Mouse (Mus musculus): ENCODE results near the gene Lrrc56. TPM values are rescaled to one million over a fixed set of nuclear protein-coding genes. Genes with fewer than 3 reads are reported as not detected.

Gene Lrrc56
- total RNA-seq (2021) = 1 to 10 TPM; 2.8 to 4.0 TPM

DNA sequence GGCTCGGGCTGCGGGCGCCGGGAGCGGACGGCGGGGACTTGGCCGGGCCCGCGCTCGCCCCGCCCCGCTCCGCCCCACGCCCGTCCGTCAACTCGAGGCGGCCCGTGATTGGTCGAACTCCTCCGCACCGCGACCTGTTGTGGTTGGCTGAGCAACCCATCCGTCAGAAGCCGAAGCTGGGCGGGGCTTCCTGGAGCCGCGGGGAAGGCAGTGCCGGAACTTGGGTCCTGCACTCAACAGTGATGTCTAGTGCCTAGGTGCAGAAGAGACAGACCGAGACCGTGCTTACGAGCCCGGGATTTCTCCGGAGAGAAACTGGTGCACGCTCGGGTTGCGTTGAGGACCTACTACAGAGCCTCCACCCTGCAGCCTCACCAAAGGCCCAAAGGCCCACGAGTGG, at the start of gene Lrrc56, which contains the start of gene Hras:
Gene Lrrc56 (plus strand): TSS at position 210 of the 400 bp plus-strand sequence.
Gene Hras (minus strand): TSS at position 58 of the 400 bp plus-strand sequence.
- peak; percentile 97 to 99 for DNase-seq
- intact Hi-C loops (cut with DNase I) = loop anchor here (5.0 kb wide), 1 partner anchor 337 kb away; the partner anchor contains the start of genes Bet1l, Gm45785 and Ric8a

DNA sequence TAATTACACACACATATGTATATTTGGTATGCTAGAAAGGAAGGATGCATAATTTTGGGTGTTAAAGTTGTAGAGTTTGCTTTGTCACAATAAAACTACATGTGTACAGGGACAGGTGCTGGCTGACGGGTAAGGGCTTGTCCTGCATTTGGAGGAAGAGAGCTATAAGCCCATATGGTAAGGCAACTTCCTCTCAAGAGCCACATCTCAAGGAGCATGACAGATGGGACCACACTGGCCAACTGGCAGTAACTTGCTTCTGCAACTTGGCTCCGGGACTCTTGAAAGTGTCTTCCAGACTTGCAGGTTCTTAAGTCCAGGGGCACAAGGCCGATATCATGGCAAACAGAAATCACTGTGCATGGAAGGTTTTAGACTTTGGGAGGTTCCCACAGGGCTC, 49.3 kb upstream of the Lrrc56 start:
- DNase-seq = no peak
- intact Hi-C loops (cut with DNase I) = no loop called here

DNA sequence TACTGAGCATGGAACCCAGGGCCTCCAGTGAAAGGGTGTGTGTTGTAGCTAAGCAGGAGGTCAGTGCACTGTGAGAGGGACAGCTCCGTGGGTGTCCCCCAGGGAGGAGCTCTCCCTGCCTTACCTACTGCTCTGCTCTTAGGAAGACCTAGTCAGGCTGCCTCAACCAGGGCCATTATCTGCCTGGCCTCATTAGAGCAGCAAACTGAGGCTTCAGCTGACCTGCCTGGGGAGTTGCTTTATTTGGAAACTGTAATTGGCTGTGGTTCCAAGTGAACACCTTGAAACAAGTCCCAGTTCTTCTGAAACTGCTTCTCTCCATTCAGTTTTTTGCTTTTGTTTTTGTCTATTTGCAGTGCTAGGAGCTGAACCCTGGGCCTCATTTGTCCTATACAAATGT, 48.6 kb upstream of the Lrrc56 start:
- intact Hi-C loops (cut with DNase I) = no loop called here
- no peak for DNase-seq

DNA sequence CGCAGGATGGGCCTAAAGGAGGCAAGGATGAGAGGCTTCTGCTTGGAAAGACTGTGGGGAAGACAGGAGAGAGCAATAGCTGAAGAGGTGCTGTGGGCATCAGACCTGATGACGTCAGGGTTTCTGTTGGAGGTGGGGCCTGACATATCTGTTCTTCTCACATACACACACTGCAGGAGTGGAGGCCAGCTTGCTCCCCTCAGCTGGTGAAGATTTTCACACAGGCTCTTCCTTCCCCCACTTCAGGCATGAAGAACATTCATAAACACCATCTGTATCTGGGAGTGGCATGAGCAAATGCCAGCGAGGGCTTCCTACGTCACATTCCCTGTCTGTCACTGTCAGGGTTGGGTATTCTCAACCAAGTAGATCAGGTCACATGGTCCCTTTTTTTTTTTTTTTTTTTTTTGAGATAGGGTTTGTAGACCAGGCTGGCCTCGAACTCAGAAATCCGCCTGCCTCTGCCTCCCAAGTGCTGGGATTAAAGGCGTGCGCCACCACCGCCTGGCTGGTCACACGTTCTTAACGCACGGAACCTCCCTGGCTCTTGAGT, 47.8 kb upstream of the Lrrc56 start:
- no peak for DNase-seq
- intact Hi-C loops (cut with DNase I) = no loop called here

DNA sequence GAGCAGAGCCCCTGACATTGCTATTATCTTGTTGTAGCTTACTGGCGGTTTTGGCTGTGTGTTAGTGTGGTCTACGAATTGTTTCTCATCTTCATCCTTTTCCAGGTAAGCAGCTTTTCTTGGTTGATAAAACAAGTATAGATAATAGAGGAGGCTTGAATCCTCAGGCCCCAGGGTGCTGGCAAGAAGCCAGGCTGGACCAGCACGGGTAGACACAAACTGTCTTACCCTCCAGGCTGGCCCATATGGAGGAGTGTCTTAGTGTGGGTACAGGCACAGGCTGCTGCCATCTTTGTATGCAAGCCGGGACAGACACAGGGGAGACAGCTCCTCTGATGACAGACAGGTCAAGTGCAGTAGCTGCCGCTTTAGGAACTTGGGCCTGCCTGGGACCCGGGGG, 46.9 kb upstream of the Lrrc56 start:
- no peak for DNase-seq
- intact Hi-C loops (cut with DNase I) = no loop called here

DNA sequence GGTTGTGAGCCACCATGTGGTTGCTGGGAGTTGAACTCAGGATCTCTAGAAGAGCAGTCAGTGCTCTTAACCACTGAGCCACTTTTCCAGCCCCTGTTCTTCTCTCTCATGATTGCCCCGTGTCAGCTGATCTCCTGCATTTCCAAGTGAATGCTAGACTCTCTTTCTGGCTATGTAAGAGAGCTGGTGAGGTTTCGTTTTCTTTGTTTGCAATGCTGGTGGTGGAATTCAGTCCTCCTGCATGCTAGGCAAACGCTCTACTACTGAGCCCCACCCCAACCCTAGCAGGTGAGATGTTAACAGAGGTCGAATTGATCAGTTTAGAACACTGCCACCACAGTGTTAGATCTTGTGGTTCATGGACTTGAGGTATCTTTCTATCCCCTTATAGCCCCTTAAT, 45.3 kb upstream of the Lrrc56 start:
- no peak for DNase-seq
- intact Hi-C loops (cut with DNase I) = no loop called here

DNA sequence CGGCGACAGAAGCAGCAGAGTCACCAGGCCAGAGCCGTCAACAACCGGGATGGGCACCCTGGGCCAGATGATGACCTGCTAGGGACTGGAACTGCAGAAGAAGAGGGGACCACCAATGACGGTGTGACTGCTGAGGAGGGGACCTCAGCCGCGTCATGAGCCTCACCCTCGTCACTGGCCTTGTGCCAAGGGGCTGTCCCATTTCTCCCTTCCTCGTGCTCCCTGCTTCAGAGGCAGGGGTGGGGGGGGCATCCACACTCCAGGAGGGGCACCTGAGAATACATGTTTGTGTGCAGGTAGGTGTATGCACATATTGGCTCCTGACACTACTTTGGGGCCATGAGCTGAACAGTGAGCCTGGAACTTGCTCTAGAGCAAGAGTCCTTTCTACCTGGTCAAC, 38.6 kb upstream of the Lrrc56 start:
- DNase-seq = no peak
- intact Hi-C loops (cut with DNase I) = no loop called here

DNA sequence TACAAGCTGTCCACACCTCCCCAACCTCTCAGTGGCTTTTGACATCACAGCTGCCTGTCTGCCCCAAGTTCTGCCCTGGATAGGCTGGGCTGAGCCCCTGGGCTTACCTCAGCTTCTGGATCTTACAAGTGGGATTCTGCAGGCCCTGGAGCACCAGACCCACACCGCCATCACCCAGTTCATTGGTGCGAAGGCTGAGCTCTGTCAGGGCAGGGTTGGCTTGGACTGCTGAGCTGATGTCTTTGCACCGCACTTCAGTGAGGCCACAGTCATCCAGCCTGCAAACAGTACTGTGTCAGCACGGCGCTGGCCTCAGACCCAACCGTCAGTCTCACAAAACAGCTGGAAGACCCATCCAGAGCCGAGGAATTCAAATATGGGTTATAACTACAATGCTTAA, 29.6 kb upstream of the Lrrc56 start:
- no peak for DNase-seq
- intact Hi-C loops (cut with DNase I) = no loop called here

DNA sequence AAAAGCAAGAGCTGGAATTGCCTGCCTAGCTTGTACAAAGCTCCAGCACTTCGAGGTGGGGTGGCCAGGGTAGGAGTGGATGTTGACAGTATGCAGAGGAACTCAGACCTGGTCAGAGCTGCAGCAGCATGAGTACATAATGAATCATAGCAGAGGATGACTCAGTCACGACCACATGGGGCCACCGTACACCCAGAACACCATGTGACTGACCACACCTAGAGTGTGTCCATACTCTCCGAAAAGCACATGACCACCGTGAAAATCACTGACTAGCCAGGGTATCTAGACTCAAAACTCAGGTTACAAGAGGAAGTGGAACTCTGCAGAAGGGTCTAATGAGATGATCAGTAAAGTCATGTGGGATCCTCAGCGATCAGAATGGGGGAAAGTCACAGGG, 29.1 kb upstream of the Lrrc56 start:
- DNase-seq = no peak
- intact Hi-C loops (cut with DNase I) = no loop called here

DNA sequence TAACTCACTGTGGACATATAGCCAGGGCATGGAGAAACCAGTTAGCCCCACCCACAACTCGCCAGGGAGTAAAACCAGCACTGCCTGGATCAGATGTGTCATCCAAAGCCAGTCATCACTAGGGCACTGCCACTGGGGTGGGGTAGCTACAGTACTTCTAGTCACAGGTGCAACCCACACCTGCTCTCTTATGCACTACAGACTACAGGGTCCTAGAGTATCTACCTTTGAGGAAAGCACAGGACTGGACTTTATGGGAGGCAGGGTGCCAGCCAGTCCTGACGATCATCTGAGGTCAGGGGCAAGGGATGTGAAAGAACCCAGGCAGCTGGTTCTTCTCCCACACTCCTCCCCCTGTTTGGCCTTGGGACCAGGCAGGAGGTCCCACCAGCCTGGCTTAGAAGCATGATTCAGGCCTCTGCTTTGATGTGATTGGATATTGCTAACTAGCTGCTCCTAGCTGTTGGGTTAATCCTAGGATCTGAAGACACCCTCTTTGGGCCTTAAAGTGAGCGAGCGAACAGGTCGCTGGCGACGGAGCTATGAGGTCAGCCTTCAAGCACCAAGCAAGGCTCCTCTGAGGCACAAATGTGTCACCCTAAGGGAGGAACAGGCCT, 25.9 kb upstream of the Lrrc56 start:
- intact Hi-C loops (cut with DNase I) = loop anchor here (2.0 kb wide), 1 partner anchor 35 kb away; no protein-coding TSS in a partner anchor
- DNase-seq = peak; percentile 32 to 37

DNA sequence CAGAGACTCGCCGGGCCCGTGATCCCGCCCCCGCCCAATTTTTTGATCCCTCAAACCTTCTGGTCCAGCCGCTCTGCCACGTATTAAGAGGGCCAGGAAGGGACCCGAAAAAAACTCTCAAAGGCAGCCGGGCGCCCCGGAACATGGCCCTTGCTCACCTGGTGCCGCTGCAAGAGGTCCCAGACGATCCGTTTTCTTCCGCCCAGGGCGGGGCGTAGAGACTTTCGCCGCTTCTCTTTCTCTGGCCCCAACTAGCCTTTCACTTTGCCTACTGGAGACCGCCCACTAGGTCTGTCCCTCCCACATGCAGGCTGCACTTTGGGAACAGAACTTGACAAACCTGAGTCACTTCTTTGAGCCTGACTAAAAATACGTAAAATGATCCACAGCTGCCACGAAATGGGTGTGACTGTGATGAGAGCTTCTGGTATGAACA, 25.4 kb upstream of the Lrrc56 start:
- intact Hi-C loops (cut with DNase I) = loop anchor here (2.0 kb wide), 1 partner anchor 36 kb away; no protein-coding TSS in a partner anchor
- peak; percentile 62 to 74 for DNase-seq

DNA sequence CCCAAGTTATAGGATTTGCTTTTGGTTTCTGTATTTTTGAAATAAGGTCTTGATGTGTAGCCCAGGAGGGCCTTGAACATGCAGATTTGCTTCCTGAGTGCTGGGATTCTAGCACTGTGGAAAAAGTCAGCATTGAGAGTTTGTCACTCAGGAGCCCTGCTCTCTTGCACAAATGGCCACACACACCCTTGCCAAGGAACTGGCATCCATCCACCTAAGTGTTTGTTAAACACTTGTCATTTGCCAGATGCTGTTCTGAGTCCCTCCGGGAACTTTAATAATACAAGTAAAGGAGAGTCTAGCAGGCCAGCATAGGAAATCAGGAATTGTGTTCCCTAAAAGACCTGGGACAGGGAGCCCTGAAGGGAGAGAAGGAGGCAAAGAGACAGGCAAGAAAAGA, 24.7 kb upstream of the Lrrc56 start:
- DNase-seq = no peak
- intact Hi-C loops (cut with DNase I) = loop anchor here (2.0 kb wide), 1 partner anchor 36 kb away; no protein-coding TSS in a partner anchor

DNA sequence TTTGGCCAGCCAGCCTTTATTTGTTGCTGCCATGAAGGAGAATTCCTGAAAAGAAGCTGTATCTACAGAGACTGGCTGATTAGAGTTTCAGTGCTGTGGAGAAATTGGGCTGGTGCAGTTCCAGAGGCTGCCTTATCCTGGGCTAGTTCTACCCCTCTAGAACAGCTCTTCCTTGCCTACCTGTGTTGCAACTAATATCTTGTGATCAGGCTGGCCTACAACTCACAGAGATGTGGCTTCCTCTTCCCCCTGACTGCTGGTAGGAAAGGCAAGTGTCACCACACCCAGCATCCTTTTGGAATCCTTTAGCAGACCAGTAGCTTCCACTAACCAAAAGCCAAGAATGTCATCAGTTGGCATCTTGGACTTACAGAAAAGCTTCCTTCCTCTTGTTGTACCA, 24.1 kb upstream of the Lrrc56 start:
- intact Hi-C loops (cut with DNase I) = loop anchor here (2.0 to 5.0 kb wide), 3 partner anchors 37 to 323 kb away; partner anchors contain the start of genes Gm45717, Ifitm2, Odf3 and Scgb1c1

DNA sequence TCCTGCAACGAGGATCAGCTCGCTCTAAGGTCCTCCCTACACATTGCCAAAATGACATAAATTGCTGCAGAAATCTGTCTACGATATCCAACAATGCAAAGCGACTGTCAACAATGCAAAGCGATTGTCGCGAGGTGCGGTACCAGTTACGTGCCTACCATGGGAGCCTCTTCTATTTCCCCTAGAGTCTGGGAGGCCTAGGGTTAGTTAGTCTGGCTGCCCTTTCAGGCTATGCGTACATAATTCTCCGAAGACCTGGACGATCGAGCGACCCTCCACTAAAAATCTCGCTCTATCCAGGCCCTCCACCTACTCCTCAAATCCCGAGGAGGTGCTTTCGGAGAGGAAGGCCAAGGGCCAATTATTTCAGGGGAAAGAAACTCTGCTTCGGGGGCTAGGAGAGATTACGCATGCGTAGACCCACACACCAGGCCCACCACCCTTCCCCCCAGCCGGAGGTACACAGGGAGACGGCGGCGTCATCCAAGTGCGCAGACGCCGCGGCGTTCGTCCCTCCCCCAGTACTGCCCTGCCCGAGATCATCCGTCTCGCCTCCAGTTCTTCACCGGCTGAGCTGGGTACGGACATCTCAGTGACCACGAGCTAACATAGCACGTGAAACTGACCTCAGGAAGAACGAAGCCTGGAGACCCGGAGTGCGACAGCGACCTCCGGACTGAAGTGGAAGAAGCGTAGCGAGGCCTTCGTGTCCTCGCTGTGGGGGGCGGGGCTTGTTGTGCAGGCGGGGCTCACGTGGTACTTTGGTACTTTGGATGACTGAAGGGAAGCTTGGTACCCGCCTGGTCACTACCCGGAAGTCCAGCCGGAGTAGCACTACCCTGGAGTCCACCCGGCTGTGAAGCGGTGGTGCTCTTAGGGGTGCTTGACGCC, 21.6 kb upstream of the Lrrc56 start, which contains the start of gene Rnh1:
Gene Rnh1 (minus strand): TSS at position 742 of the 891 bp plus-strand sequence.
- intact Hi-C loops (cut with DNase I) = loop anchor here (5.0 kb wide), 2 partner anchors 215 to 325 kb away; partner anchors contain the start of genes Gm45717, Ifitm2, Odf3 and Scgb1c1
- peak; percentile 84 to 94 for DNase-seq

More for the DNA sequence above, 24.1 kb upstream of the Lrrc56 start:
- no peak for DNase-seq

DNA sequence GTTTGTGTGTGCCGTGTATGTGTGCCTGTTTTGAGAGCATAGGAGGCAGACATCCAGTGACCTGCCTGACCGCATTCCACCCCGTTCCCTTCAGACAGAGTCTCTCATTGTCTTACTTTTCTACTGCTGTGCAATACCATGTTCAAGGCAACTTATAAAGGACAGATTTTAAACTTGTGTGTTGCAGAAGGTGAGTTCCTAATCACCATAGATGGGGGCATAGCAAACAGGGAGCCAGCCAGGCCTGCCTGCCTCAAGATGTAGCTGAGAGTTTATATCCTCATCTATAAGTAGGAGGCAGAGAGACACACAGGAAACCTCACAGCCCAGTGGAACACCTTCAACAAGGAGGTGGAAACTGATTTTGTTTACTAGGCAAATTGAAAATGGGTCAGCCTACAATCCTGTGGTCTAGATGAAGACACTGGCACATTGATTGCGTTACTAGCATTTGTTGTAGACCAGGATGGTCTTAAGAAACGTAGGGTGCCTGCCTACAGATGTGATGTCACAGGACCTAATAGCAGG, 20.6 kb upstream of the Lrrc56 start:
- no peak for DNase-seq
- intact Hi-C loops (cut with DNase I) = loop anchor here (5.0 kb wide), 2 partner anchors 216 to 326 kb away; partner anchors contain the start of genes Gm45717, Ifitm2, Odf3 and Scgb1c1

DNA sequence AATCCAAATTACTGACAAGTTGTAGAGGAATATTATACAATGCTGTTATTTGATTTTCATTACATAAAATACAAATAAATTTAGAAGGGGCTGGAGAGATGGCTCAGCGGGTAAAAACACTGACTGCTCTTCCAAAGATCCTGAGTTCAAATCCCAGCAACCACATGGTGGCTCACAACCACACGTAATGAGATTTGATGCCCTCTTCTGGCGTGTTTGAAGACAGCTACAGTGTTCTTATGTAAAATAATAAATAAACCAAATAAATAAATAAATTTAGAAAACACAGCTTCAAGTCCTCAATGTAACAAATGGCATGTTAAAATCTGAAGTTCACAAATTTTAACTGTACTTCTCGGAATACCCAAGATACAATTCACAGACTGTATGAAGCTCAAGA, 18.9 kb upstream of the Lrrc56 start:
- DNase-seq = no peak
- intact Hi-C loops (cut with DNase I) = loop anchor here (1.0 to 5.0 kb wide), 3 partner anchors 103 to 168 kb away; no protein-coding TSS in a partner anchor

DNA sequence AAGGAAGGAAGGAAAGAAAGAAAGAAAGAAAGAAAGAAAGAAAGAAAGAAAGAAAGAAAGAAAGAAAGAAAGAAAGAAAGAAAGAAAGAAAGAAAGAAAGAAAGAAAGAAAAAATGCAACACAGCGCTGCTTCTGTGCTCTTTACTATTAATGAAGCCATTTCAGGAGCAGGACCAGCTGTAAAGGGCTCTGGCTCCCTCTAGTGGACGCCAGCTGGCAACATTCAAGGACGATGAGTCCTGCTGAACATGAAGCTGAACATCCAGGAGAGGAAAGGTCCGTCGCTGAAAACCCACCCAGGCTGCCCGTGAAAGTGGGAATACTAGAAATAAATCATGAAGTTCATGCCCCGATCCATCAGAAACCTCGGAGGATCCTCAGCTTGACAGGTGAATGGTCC, 17.8 kb upstream of the Lrrc56 start:
- intact Hi-C loops (cut with DNase I) = loop anchor here (1.0 to 5.0 kb wide), 4 partner anchors 84 to 268 kb away; no protein-coding TSS in a partner anchor

DNA sequence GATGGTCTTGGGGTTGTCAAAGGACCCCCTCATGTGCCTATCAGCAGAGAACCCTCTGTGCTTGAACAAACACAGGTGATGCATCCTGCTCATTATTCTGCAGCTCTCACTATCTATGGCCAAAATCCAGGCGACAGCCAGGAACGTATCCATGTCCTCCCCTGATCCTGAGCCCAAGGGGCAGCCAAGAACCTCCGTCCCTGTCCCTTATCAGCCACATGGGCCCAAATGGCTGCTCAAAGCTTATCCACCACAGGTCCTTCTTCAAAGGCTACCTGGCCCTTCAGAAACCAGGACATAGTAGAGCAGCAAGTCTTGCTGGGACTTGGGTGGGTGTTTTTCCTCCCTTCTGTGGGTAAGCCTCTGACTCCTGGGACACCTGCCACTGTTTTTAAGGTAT, 5.8 kb upstream of the Lrrc56 start:
- no peak for DNase-seq
- intact Hi-C loops (cut with DNase I) = no loop called here

More for the DNA sequence above, 17.8 kb upstream of the Lrrc56 start:
- DNase-seq = peak; percentile 84 to 89

DNA sequence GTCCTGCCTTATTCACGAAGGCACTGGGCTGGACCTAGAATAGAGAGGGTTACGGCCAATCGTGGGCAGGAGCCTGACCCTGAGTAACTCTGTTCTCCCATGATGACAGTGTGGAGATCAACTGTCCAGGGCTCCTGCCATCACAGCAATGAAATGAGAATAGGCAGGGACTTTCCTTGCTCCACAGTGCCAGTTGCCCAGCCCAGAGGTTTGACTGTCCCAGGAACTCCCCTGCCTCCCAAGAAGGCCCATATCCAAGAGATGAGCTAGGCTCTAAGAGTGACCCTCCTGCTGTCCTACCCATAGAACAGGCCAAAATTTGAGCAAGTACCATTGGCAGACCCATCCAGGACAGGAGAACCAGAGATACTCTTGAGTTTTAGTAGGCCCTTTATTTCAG, 5.2 kb upstream of the Lrrc56 start:
- intact Hi-C loops (cut with DNase I) = no loop called here
- no peak for DNase-seq

DNA sequence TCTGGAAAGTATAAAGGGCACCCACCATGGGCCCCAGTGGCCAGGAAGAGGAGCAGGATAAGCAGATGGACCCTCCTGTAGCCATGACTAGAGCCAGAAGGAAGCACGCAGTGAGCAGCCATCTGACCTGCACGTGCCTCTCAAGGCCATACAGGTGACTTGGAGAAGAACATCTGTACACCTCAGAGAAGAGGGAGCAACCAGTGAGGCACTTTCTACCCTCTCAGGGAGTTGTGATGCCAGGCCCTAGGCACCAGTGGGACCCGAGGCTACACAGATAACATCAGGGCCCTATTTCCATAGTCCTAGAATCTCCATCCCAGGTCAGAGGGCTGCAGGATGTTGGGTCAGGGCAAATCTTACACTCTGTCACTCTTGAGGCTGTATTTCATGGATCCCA, 3.7 kb upstream of the Lrrc56 start:
- DNase-seq = no peak
- intact Hi-C loops (cut with DNase I) = loop anchor here (5.0 kb wide), 1 partner anchor 333 kb away; the partner anchor contains the start of genes Bet1l, Gm45785 and Ric8a

Measured in heart, postnatal 36 days (tissue).